Mouse (Mus musculus) spleen, postnatal 36 days (tissue): ENCODE measurements around the gene Btbd9.

Experiments
- DNase-seq, 2 experiments: peaks; one replicate each; pipeline ENCODE4 v3.0.0; 2022; ENCODE audit warnings: low spot score in 2 of 2, mixed read lengths in 1 of 2

Btbd9 gene

DNA sequence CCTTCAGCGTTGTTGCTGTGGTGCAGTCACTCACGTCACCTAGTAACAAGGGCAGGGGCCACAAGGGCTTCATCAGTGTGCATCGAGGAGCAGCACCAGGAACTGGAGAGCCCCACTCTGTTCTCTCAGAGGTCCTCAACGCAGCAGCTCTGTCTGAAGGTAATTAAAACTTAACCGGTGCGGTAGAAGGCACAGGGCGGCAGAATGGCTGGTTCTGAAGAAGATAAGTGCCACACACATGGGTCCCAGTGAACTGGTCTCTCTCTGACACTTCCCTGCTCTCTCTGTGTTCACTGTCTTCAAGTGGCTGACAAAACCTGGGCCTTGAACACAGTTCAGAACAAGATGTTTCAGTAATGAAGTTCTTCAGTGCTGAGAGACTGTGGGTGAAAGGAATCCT lies 239.5 kb downstream of the Btbd9 start:
- DNase-seq: no peak

DNA sequence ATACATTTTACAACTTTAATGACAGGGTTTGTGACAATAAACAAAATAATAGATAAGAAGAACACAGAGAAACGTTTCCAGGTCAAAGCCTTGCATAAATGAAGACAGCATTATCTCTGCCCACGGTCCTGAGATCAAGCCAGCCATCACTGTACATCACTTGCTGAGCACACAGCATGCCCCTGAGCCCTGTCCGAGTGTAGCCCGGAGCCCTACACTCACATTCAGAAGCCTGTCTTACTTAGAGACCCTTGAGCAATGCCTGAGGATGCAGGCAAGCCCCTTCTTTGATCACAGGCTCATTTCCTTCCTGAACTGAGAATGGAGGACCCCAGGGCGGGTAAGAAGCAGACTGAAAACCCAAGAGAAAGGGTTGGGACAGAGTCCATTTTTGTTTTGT lies 240.0 kb downstream of the Btbd9 start:
- no peak for DNase-seq

DNA sequence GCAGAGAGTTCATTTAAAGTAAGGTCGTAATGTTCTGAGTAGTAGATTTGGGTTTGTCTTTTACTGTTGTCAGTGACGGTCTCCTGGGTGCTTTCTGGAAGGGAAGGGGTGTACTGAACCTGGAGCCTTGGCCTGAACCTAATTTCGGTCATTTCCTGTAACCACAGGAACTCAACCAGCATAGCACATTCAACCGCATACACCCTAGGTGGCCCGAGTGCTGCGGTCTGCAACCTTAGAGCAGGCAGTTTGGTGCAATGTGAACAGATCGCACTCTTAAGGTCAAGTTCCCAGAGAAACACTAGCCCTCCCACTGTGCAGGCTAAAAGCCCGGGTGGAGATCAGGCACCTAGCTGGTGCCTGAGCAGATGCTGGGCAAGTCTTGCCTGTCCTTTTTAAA lies 240.5 kb downstream of the Btbd9 start:
- peak; percentile 18 to 30 for DNase-seq

DNA sequence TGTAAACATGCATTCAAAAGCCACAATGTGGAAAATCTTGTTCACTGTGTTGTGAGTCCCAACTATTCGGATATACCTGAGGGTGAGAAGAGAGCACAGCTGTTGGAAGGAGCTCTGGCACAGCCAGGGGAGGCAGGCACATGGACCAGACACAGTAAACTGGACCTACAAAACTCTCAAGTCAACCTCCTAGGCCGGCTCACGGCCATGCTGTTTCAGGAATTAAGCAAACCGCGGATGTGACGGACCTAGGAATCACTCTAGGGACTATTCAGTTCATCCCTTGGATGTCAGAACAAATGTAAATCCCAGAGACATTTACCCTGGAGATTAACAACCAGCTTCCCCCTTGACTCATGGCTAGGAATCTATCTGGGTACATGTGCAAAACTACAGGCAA lies 242.0 kb downstream of the Btbd9 start:
- DNase-seq: no peak

DNA sequence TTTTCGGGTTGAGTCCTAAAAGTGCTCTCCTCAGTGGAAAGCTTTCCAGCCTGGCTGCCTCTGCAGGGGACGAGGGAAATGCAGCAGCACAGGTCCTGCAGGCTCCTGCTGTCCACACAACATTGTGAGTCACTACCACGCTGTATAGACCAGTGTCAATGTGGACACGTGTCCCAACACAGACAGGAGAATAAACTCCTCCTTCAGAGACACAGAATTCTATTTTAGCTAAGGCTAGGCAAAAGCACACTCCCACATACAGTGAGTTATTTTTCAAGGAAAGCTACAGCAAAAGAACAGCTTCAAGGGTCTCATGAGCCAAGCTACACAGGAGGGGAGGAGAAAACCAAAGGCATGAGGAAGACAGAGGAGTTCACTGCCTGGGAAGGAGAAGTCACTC lies 243.2 kb downstream of the Btbd9 start:
- no peak for DNase-seq

DNA sequence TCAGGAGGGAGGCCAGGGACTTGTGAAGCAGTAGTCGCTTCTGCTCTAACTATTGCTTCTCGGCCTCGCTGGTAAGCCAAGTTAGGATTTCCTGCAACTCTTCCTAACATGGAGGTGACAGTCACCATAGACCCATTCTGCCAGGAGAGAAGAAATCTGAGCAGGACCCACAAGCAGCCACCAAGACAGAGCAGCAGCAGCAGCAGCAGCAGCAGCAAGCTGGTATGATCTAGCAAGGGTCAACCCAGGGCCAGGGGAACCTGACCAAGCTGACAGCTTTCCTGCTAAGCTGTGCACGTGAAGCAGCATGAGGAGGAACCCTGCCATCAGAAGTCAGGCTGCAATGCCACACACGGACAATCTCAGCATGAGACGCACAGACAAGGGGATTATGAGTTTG lies 244.9 kb downstream of the Btbd9 start:
- DNase-seq: no peak

DNA sequence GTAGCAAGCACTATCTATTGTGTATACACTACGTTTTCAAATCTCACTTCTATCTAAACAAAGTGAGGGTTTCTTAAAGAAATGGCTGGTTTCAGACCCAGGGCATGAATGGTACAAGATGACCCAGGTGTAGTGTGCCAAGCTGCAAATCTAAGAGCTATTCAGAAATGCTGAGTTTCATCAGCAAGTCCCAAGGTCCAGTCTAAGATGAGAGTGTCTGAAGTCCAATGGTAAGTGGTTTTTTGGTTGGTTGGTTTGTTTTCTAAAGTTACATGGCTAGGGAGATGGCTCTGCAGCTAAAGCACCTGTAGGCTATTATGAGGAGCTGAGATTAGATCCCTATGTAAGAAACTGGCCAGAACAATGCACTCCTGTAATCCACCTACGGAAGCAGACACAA lies 246.8 kb downstream of the Btbd9 start:
- no peak for DNase-seq

DNA sequence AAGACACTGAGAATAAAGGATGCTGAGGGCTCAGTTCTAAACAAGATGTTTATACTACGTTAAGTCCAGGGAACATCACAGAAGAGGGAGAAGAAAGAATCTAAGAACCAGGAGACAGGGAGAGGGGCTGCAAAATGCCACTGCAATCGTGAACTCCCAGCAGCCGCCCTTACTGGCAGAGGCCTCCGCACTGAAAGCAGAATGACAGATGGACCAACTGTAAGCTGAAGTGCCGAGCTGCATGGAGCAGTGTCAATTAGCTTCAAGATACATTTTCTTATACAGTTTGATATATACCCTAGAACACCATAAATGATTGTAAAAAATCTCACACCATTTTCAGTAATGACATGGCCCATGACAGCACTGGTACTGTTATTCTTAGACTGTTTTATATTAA lies 247.4 kb downstream of the Btbd9 start:
- DNase-seq: no peak

DNA sequence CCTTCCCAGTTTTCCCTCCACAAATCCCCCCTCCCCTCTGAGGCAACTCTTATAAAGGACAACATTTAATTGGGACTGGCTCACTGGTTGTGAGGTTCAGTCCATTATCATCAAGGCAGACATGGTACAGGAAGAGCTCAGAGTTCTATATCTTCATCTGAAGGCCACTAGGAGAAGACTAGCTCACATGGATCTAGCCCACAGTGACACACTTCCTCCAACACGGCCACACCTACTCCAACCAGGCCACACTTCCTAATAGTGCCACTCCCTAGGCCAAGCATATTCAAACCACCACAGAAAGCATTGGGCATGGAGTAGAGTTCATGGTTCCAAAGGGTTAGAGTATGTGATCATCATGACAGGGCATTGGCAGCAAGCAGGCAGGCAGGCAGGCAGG lies 249.4 kb downstream of the Btbd9 start:
- DNase-seq: no peak

DNA sequence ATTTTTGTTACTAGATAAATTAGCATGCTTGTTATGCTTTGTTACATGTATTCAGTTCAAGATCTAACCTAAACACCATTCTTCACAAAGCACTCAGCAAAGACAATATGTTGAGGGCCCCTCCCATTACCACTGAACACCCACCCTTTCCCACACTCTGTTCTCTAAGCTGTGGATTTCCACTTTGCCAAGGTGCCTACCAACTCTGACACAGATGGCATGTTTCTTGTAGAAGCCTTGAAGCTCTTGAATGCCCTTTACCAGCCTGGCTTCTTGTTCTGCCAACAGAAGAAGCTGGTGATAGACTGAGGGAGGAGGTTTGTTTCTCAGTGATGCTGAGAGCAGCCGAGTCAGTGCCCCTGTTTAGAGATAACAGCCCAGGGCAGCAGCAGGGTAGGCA lies 256.0 kb downstream of the Btbd9 start:
- no peak for DNase-seq

DNA sequence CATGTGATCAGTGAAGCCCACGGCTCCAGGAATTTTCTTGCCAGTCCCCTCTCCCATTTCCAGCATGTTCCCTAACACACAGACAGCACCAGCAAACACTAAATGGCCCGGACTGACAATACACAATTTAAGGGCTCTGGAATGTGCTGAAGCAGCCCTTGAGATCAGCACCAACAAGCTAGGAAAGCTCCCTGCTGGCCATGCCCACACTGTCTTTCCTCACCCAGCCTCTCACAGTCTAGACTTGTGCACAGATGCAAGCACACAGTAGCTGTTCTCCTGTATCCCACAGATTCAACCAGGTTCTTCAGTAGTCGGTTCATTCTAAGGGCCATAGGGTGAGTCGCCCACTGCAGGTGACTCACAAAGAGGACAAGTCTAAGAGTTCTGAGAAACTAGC lies 263.6 kb downstream of the Btbd9 start:
- no peak for DNase-seq

DNA sequence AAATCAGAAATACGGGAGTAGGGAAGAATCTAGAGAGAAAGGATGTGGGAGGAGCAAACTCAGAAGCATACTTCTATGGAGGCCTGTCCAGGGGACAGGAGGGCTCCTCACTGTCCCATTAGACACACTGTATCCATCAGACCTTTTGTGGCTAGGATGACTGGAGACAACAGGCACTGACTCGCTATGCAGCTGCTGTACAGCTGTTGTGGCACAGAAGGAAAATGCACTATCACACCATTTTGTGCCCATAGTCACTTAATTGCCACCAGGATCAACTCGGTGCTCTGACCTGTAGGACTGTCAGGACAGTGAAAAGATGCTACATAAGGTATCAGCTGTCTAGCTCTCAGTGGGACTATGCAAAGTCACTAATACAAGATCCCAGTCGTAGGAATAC lies 266.7 kb downstream of the Btbd9 start:
- no peak for DNase-seq

DNA sequence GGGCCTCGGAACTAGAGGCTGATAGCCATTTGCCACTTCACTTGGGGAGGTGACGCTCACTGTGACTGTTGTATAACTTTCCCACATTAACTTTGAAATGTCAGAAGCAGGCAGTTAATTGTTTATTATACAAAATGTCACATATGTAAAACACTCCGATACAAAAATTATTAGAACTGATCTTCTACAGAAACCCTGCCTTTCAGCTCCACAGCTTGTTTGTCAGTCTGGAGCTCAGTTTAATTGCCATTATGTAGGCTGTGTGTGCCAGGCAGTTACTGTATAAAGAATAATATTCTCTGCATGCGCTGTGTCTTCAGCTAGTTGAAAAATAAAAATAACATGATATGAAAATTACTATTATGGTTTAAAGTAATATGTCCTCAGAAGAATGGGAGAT lies 267.4 kb downstream of the Btbd9 start:
- no peak for DNase-seq

DNA sequence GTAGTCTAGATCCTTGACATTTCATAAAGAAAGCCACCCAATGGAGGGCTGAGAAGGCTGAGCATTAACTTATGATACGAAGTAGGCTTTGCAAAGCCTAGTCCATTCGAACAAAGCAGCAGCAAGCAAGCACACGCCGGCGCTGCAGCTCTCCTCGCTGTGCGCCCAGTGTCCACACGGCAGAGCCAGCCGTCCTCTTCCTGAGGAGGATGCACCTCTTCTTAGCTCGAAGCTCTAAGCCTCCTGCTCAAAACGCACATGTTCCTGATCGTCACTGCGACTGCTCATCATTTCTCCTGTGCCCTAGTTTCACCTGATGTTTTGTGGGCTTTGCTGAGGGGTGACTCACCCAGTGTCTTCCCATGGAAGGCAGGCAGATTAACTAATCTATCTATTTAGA lies 268.0 kb downstream of the Btbd9 start:
- no peak for DNase-seq

DNA sequence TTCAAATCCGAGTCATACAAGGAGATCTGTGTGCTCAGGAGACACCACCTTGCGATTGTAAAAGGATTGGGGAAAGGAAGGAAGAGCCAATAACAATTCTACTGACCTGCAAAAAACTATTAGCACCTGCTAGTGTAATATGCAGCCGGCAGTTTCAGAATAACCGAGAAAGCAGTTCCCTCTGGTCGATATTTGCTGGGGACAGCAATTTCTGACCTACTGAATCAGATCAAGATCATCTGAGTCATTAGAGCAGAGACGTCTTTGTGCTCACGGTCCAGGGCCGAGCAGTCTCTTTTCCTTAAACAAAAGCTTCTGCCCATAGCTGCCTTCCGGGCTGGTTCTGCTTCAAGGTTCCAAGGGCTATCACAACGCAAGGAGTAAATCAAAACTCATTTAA lies 269.1 kb downstream of the Btbd9 start:
- DNase-seq: no peak

DNA sequence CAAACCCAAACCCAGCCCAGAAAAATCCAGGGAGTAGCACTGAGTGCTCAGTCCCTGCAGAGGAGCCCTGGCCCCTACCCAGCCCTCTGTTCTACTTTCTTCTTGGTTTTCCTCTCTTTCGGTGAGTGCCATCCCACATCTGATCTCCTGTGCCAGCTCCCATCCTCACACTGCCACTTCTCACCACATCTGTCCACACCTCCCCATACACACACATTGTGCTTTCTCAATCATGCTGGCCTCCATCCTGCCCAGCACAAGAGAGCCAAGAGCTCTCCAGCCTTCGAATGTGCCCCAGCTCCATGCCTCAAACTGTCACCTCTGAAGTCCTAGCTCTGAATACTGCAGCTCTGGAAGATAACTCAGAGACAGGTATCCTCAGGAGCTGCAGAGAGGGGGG lies 271.5 kb downstream of the Btbd9 start:
- DNase-seq: no peak

DNA sequence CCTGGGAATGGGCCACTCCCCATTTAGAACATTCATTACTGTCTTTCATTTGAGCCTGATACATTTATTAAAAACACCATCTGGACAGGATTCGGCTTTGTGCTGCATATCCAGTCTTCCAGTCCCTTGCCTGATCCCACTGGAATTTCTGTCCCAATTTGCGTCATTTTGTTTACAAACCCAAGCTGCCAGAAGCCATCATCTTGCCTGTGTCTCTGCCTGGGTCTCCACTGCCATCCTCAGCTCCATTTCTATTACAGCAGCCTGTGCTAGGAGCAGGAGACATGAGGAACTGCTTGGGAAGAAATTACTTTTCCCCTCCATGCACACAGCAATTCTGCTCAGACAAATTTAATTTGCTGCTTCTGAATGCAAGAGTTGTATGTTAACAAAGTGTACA lies 274.9 kb downstream of the Btbd9 start:
- DNase-seq: no peak

DNA sequence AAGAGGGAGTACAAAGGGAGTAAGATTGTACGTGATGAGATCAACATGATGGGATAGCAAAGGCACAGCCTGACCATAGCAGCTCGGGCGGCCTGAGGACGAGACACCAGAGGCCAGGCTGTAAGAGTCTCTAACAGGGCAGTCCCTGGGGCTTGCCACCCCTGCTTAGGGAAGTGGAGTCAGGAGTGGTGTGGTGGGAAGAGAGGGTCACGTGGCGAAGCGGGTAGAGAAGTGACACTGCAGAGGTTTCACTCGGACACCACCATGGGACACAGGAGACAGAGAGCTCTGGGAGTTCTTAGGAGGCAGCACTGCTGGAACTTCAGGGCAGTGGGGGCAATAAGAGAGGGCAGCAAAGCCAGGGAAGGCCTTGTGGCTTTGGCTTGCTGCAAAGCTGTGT lies 278.9 kb downstream of the Btbd9 start:
- DNase-seq: no peak

DNA sequence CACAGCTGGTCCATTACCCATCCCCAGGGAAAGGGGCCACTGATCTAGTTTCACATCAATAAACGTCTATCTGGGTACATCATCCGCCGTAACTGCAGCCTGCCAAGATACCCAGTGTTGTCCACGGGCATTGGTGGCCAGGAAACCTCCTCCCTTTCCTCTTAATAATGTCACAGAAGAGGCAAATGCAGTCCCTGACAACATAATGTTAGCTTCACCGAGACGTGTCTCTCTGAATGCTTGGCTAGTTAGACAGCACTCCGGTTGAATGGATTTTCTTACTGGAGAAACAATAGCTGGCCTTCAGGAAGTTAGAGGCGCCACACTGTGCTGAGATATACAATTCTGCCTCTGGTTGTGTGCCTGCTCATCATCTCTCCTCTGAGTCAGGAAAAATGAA lies 280.2 kb downstream of the Btbd9 start:
- no peak for DNase-seq

DNA sequence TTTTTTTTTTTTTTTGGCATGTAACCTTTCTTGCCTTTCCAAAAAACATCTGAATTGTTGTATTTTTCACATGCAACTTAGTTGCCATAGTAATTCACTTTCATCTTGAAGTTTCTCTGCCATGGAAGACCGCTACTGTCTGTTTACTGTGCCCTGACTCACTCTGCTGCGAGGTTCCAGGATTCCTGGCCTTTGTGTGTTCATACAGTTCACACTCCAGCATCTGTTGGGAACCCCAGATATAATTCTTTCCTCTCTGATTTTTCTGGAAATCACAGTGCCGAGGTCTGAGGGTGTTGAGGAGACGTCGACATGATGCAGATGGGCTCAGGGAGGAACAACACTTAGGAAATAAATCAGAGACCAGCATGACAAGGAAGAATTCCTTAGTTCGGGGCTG lies 283.6 kb downstream of the Btbd9 start:
- no peak for DNase-seq

DNA sequence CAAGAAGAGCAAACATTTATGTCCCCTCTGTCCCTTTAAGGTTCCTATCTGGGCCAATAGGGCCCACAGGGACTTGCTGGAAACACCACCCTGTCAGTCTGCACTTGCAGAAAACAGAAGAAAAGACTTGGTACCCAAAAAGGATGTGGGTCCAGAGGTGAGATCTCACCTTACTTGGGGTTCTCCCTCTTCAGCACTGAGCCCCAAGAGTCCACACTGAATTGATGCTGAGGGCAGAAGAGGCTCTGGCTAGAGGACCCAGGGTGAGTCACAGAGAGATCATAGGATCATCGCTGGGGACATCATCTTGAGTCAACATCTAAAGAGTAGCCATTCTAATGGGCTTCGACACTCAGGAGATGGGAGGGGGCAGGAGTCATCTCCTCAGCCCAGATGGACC lies 290.6 kb downstream of the Btbd9 start:
- no peak for DNase-seq

DNA sequence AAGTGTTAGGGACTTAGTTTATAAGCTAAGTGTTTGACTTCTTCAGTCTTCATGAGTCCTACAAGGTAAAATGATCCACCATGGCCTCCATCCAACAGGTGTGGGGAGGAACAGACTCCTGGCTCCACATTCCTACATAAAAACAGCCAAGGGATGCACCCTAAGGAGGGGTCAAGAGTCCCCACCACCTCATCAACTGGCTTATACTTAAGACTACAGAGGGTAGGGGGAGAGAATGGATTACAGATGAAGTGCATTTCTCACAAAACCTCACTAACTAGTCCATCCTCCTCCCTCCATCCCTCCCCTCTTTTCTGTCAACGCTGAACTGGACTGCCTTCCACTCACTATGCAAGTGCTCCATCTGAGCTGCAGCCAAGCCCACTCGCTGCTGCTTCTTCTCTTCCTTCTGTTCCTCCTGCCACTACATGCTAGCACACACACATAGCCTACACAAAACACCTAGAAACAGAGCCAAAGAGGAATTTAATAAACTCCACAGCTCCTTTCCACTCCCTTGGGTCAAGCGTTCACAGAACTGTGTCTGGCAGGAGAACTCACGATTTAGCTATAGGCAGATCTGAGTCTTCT lies 292.7 kb downstream of the Btbd9 start:
- DNase-seq: no peak

DNA sequence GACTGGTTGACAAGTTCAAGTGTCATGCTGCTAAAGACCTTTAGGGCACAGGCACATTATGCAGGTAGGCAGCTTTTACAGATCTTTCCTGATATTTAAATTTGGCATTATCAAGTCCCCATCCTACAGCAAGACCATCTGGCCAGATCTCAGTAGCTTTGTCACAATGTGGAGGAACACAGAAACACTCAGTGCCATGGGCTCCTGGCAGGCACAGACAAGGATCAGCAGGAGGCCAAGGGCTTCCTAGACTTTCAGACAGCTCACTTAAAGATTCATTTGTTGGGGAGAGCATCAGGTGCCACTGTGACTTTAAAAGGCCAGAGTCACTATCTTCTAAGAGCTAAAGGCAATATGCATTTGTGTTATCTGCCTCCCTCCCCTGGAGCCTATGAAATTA lies 293.3 kb downstream of the Btbd9 start:
- no peak for DNase-seq

DNA sequence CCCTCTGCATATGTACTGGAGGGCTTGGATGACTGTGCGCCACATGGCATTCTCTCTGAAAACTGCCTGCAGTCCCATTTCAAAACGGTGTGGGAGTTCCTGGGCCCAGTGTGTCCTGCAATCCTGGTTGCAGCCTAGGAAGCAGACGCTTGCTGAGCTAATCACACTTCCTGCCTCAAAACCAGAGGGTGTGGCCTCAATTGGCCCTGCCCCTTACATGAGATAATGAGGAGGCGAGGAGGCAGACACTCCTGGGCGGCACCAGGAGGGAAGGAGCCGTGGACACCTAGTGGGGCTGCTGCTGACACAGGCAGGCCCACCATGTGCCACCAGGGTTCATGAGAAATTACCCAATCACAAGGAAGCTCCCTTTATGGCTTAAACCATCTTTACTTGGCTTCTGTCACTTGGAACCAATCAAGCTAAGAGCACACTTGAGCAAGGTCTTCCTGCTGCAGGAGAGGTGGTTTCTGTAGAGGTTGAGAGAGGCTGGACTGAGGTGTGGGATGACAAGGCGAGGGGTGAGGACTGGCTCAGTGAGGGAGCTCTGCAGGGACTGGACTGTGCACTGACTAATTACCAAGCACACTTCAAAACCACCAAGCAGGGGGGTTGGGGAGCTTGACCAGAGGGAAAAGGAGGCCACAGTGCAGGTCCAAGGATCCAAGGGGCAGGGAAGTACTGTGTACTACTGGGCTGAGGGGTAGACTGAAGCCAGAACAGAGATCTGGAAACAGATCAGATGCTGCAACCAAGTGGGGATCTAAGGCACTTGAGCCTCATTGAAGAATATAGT lies 295.8 kb downstream of the Btbd9 start:
- DNase-seq: peak in 1 of 2 experiments; percentile 13
